Mouse (Mus musculus) stomach, postnatal 0 days (tissue): ENCODE measurements around the gene Soga3.

Source experiments
- CTCF ChIP-seq: IDR thresholded peaks from 2 replicates; pipeline ENCODE4 v1.5.1; 2016; ENCODE audit warnings: antibody characterized with exemption, low read depth, mild to moderate bottlenecking, moderate library complexity
- EP300 ChIP-seq: optimal IDR thresholded peaks from 2 replicates; pipeline ENCODE3; 2016; ENCODE audit warnings: antibody characterized with exemption

- TF ChIP-seq CTCF (no peak), EP300 (no peak)
Observed at GRCm38 (mm10) chr10:29198642-29199041, 55.0 kb downstream of the Soga3 start, which contains the start of gene Gm49353.
